Mouse (Mus musculus) hindbrain, embryonic 11.5 days (tissue): Measurements from ENCODE around the gene Gpatch4. TPM values are rescaled to one million over a fixed set of nuclear protein-coding genes. Genes with fewer than 3 reads are reported as not detected.

Source experiments
- ATAC-seq: fragments of 200-750 bp; cut with Nextera tagmentation; 2 replicates; pipeline ENCODE4 v1.8.0; 2017; ENCODE audit warnings: mild to moderate bottlenecking, moderate TSS enrichment, moderate library complexity; ENCODE audit not compliant: low FRiP score
- DNase-seq: peaks from one replicate; pipeline ENCODE4 v3.0.0-alpha.2; 2015; ENCODE audit warnings: low spot score
- H3K27ac ChIP-seq: fragments of 300-500 bp; sonication (generic); 2 replicates; pipeline ENCODE4 v1.5.1; 2014; ENCODE audit warnings: mild to moderate bottlenecking, low read depth, low read length
- H3K27me3 ChIP-seq: fragments of 300-500 bp; sonication (generic); 2 replicates; pipeline ENCODE4 v1.6.1; 2014; ENCODE audit warnings: mild to moderate bottlenecking, low read length, moderate library complexity, mixed read lengths; ENCODE audit not compliant: control insufficient read depth, insufficient read depth
- H3K36me3 ChIP-seq: fragments of 300-500 bp; sonication (generic); 2 replicates; pipeline ENCODE4 v1.6.1; 2014; ENCODE audit warnings: mild to moderate bottlenecking, low read length, moderate library complexity, mixed read lengths; ENCODE audit not compliant: control insufficient read depth, insufficient read depth
- H3K4me1 ChIP-seq: fragments of 300-500 bp; sonication (generic); replicated peaks from 2 replicates; pipeline ENCODE4 v1.6.1; 2014; ENCODE audit warnings: low read length, mixed read lengths; ENCODE audit not compliant: control insufficient read depth, insufficient read depth
- H3K4me2 ChIP-seq: fragments of 300-500 bp; sonication (generic); replicated peaks from 2 replicates; pipeline ENCODE4 v1.6.1; 2014; ENCODE audit warnings: mild to moderate bottlenecking, low read depth, low read length
- H3K4me3 ChIP-seq: fragments of 300-500 bp; sonication (generic); 2 replicates; pipeline ENCODE4 v1.5.1; 2014; ENCODE audit warnings: low read depth, low read length
- H3K9ac ChIP-seq: fragments of 300-500 bp; sonication (generic); 2 replicates; pipeline ENCODE4 v1.6.1; 2014; ENCODE audit warnings: low read depth, low read length
- H3K9me3 ChIP-seq: fragments of 300-500 bp; sonication (generic); 2 replicates; pipeline ENCODE4 v1.6.1; 2016; ENCODE audit warnings: low read length; ENCODE audit not compliant: control insufficient read depth
- WGBS: fragments of 180-500 bp; shearing (Covaris S2); extraction: QIAGEN DNeasy Blood & Tissue Kit; methylation state at CpG from one replicate; pipeline ENCODE4 v1.1.7; 2014; 5-methylcytosine and 5-hydroxymethylcytosine counted together
- polyA plus RNA-seq: library from polyadenylated mRNA; unstranded; fragments of >200 nt; fragmentation: Nextera tagmentation; extraction: Ambion mirVana; gene quantifications from 2 replicates; pipeline ENCODE4 v1.2.1, GENCODE M21; 2014

Gene Gpatch4
- polyA plus RNA-seq, 1 experiment from 2014 or later: 37.4 TPM

DNA sequence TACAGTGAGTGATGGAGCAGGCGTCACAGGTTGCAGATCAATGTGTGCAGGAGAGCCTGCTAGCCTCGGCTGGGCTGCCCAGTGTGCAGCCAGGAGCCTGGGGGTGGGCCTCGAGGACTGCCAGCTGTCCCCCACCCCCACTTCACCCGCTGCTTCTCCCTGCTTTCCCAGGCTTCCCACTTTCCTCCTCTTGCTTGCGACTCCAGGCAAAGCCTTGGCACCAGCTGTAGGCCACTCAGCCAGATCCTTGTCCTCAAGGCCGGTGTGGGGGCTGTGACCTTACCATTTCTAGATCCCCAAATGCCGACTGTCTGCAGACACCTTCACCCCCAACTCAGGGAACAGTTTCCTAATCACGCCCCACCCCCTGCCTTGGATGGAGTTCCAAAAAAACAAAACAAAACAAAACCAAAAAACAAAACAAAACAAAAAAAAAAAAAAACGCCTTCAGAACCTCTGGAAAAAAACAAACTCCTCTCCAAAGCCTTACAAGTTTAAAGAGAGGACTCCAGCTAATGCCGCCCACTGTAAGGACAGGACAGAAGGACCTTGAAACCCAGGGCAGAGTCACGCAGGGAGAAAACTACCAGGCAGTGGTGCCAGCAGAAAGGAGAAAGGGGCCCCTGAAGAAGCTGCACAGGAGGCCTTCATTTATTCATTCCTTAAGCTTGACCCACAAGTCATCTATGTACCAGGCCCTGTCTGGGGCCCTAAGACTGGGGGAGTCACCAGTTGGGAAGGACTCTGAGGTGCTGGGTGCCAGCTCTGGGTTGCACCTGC is 41.9 kb upstream of the Gpatch4 start:
- Histone ChIP-seq H3K4me2 (peak overlapping the region; percentile 87), H3K27ac (no peak overlapping the region), H3K36me3 (no peaks in the 10 kb centered on the region), H3K9ac (no peak overlapping the region), H3K4me3 (0 out of 2 replicates have a peak overlapping the region, but pooled peaks have one; percentile 38), H3K9me3 (no peaks in the 10 kb centered on the region), H3K27me3 (peaks cover 69% of the 10 kb centered on the region), H3K4me1 (peaks cover 12% of the 10 kb centered on the region)
- no peak for ATAC-seq
- no peak for DNase-seq
- WGBS: 12% methylated on average over 11 of the region's 11 CpGs

GRCm38 (mm10) chr3:88002291-88002976 is 40.5 kb upstream of the Gpatch4 start:
- Histone ChIP-seq H3K27me3 (peaks cover 55% of the 10 kb centered on the region), H3K9ac (no peak overlapping the region), H3K4me3 (no peak overlapping the region), H3K27ac (no peak overlapping the region), H3K4me2 (no peak overlapping the region), H3K9me3 (no peaks in the 10 kb centered on the region), H3K4me1 (peaks cover 8% of the 10 kb centered on the region), H3K36me3 (no peaks in the 10 kb centered on the region)
- 7% methylated on average over 17 of the region's 17 CpGs for WGBS
- no peak for DNase-seq
- ATAC-seq: no peak

DNA sequence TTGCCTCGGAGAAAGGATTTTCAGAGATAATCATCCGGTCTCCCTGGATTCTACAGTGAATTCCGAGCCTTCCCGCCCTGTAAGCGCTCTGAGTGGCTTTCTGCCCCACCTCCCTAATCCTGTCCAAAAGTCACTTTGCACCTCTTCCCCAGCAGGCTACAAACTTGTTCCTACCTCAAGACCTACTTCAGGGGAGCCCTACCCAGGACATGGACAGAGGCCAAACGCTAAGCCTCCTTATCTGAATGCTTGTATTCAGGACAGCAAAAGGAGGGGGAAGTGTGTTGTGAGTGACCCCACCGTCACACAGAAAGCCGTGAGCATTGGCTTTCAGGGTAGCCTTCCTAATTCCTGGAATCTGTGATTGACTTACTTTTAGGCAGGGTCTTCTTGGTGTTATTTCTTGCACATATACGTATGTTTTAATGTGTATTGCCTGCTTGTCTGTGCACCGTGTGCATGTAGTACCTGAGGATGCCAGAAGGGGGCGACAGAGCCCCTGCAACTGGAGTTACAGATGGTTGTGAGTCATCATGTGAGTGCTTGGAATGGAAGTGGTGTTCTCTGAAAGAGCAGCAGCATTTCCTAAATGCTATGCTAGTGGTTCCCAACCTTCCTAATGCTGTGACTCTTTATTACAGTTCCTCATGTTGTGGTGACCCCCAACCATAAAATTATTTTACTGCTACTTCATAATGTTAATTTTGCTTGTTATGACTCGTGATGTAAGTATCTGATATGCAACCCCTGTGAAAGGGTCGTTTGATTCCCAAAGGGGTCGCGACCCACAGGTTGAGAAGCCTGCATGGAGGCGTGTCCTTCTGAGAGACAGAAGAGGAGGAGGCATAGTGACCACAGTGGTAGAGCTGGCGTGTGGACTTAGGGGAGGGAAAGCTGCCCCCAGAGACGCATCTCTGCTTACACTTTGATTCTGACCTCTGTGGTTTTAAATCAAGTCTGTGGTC is 36.8 kb upstream of the Gpatch4 start:
- Histone ChIP-seq H3K36me3 (no peaks in the 10 kb centered on the region), H3K27me3 (peaks cover 18% of the 10 kb centered on the region), H3K4me3 (no peak overlapping the region), H3K27ac (no peak overlapping the region), H3K4me2 (no peak overlapping the region), H3K9ac (no peak overlapping the region), H3K9me3 (no peaks in the 10 kb centered on the region), H3K4me1 (peaks cover 5% of the 10 kb centered on the region)
- ATAC-seq (no peak), DNase-seq (peak; percentile 43)
- 75% methylated on average over 18 of the region's 18 CpGs for WGBS

DNA sequence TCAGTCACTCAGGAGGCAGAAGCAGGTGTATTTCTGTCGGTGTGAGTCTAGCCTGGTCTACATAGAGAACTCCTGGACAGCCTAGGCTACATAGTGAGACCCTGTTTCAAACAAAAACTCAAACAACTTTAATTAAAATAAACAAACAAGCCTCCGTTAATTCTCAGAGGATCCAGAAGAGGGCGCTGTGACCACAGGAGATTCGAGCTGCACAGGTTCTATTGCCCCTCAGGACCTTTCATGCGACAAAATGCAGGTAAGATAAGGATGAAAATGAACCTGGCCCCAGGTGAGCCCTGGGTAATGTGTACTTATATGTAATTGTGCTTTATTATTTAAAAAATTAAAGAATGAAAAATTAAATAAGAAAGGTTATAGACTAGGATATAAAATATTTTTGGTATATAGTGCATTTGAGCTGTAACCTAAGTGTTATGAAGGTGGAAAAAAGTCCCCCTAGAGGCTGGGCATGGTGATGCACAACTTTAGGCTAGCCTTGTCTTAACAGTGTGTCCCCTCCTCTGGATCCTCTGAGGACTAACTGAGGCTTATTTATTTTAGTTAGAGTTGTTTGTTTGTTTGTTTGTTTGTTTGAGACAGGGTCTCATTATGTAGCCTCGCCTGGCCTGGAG is 32.2 kb upstream of the Gpatch4 start:
- no peak overlapping the region for H3K4me3 ChIP-seq
- H3K9ac ChIP-seq: no peak overlapping the region
- H3K4me2 ChIP-seq: no peak overlapping the region
- H3K4me1 ChIP-seq: no peaks in the 10 kb centered on the region
- no peaks in the 10 kb centered on the region for H3K36me3 ChIP-seq
- no peaks in the 10 kb centered on the region for H3K27me3 ChIP-seq
- ATAC-seq (no peak), DNase-seq (no peak)
- H3K9me3 ChIP-seq: no peaks in the 10 kb centered on the region
- 13% methylated on average over 6 of the region's 6 CpGs for WGBS
- H3K27ac ChIP-seq: no peak overlapping the region

DNA sequence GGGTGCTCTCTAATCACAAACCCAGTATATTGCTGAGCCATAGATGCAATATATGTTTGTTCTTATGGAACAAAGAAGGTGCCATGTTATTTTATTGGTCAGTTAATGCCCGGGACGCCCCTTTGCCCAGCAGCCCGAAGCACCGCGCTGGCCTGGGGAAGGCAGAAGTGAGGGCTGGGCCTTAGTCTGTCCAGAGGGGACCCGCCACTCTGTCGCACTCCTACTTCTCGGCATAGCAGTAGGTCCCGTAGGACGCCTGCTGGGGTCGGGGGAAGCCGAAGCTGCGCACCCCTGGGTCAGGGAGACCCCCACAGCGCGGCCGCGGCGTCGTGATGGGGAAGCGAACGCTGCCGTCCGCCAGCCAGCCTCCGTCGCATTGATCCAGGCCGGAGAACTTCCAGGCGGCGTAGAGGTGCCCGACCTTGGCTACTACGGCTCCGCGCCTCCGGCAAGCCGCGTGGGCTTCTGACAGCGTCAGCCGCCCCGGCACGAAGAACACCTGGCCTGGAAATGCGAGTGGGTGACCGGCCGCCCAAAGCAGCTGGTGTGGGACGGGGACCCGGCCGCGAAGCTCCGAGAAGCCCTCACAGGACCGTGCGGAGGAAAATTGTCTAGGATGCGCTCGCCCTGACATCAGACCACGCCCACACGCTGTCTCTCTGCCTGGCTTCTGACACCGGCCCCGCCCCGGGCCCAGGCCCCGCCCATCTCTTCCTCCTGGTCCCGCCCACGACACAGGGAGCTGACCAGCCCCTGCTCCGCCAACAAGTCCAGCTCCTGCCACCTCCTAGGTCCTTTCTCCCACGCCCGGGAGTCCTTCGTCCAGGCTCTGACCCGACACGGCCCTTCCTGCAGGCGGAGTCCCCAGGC is 20.4 kb upstream of the Gpatch4 start:
- under 1% methylated on average over 66 of the region's 66 CpGs for WGBS
- Histone ChIP-seq H3K4me1 (peaks cover 11% of the 10 kb centered on the region), H3K4me2 (peak overlapping the region; percentile 98), H3K9ac (0 out of 2 replicates have a peak overlapping the region, but pooled peaks have one; percentile 24), H3K9me3 (no peaks in the 10 kb centered on the region), H3K27ac (no peak overlapping the region), H3K36me3 (no peaks in the 10 kb centered on the region), H3K27me3 (peaks cover 58% of the 10 kb centered on the region), H3K4me3 (peak overlapping the region; percentile 52)
- peak; percentile 92 for DNase-seq
- peak; percentile 91 for ATAC-seq

DNA sequence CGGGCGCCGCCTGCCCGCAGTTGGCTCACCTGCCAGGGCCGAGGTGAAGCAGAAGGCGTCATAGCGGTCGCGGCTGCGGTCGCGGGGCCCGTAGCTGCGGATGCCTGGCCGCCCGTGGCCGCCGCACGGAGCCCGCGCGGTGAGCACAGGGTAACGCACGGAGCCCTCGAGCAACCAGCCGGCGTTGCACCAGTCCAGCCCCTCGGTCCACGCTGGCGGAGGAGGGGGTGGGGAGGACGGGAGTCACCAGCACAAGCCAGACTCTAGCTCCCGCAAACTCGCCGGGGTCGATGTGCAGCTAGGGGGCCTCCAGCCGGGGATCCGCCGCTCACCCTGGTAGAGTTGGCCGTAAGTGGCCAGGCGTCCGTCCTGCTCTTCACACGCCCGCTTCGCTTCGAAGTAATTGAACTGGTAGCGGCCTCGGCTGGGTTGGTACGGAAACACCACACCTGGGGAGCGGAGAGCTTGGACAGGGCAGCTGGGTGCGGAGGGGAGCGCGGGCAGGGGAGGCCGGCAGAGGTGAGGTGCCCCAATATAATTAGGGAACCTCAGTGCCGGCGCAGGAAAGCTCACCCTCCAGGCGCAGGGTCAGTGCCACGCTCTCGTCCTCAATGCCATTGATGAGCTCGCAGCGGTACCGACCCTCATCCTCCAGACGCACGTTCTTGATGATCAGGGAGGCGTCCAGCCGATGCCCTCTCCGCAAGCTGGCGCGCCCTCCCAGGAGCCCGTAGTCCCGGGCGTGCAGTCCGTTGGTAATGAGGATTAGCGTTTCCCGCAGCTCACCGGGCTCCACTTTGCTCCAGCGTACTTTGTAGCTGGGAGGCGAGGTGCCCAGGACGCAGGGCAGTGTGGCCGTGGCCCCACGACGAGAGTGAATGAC is 19.5 kb upstream of the Gpatch4 start:
- ATAC-seq: peak; percentile 80
- WGBS: under 1% methylated on average over 73 of the region's 81 CpGs
- H3K27me3 ChIP-seq: peaks cover 58% of the 10 kb centered on the region
- H3K4me2 ChIP-seq: peak overlapping the region; percentile 98
- H3K36me3 ChIP-seq: no peaks in the 10 kb centered on the region
- no peaks in the 10 kb centered on the region for H3K9me3 ChIP-seq
- H3K9ac ChIP-seq: 0 out of 2 replicates have a peak overlapping the region, but pooled peaks have one; percentile 24
- H3K4me1 ChIP-seq: peaks cover 11% of the 10 kb centered on the region
- DNase-seq: peak; percentile 69
- H3K27ac ChIP-seq: no peak overlapping the region
- peak overlapping the region; percentile 52 for H3K4me3 ChIP-seq

DNA sequence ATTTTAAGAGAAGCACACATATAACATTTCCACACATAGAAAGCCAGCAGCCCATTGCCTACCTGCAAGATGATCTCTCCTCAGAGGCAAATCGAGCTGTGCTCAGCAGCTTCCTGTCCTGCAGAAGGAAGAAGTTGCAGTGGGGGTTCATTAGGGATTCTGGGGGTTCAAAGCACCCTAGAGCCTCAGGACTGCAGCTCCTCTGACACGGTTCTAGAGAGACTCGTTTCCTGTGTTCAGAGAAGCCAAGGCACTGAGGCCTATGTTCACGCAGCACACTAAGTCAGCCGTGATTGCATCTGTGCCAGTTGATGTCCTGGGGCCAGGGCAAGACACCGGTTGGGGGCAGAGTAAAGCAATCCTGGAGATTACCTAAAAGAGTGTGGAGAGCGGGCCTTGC is 16.1 kb upstream of the Gpatch4 start:
- no peak overlapping the region for H3K4me3 ChIP-seq
- no peak overlapping the region for H3K4me2 ChIP-seq
- WGBS: 63% methylated on average over 7 of the region's 7 CpGs
- DNase-seq (no peak), ATAC-seq (no peak)
- H3K9me3 ChIP-seq: no peaks in the 10 kb centered on the region
- peaks cover 11% of the 10 kb centered on the region for H3K4me1 ChIP-seq
- peaks cover 42% of the 10 kb centered on the region for H3K27me3 ChIP-seq
- H3K9ac ChIP-seq: no peak overlapping the region
- H3K27ac ChIP-seq: no peak overlapping the region
- no peaks in the 10 kb centered on the region for H3K36me3 ChIP-seq
